Mouse (Mus musculus): Measurements from ENCODE around the gene Cym. TPM values are rescaled to one million over a fixed set of nuclear protein-coding genes. Genes with fewer than 3 reads are reported as not detected.

Gene Cym
- polyA plus RNA-seq, 1 experiment from 2014 or later, result 121 TPM

DNA sequence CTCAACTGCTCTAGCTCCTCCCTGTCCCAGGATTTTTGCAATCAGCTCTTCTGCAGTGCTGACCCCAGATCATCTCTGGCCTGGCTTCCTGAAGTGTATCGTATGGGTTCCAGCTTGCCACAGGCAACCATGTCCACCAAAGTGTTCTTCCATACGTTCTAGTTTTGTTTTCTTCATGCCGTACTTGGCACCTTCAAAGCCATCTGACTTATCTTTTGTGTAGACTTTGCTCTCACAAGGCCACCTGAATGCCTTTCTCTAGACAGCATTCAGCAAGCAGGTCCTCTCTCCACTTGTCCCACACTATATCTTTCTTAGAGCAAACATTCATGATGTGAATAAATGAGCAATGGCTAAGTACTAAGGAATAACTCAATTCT is 4.4 kb downstream of the Cym start:
- peak overlapping the region; percentile 60 for H3K27ac ChIP-seq (ENCODE audit: low read depth, low read length)
- no peaks in the 10 kb centered on the region for H3K36me3 ChIP-seq (ENCODE audit: control insufficient read depth, insufficient read depth)
- 0 out of 2 replicates have a peak, but pooled peaks cover 8% of the 10 kb centered on the region for H3K4me1 ChIP-seq (replicated peaks; ENCODE audit: control insufficient read depth, insufficient read depth, low read length)
- no peaks in the 10 kb centered on the region for H3K27me3 ChIP-seq (replicated peaks; ENCODE audit: control insufficient read depth, insufficient read depth, low read length)
- no peak for TF ChIP-seq CTCF (IDR thresholded peaks at IDR 0.05; ENCODE audit: low read depth)
- no peaks in the 10 kb centered on the region for H3K9me3 ChIP-seq (ENCODE audit: control insufficient read depth)
- ATAC-seq, result peak; percentile 56
- no peak overlapping the region for H3K9ac ChIP-seq (ENCODE audit: low read depth, low read length)
- no peak overlapping the region for H3K4me3 ChIP-seq (ENCODE audit: low read depth, low read length)
- whole genome bisulfite sequencing, result 46% methylated on average over 3 of the region's 3 CpGs
- no peak overlapping the region for H3K4me2 ChIP-seq (replicated peaks; ENCODE audit: low read depth)

DNA sequence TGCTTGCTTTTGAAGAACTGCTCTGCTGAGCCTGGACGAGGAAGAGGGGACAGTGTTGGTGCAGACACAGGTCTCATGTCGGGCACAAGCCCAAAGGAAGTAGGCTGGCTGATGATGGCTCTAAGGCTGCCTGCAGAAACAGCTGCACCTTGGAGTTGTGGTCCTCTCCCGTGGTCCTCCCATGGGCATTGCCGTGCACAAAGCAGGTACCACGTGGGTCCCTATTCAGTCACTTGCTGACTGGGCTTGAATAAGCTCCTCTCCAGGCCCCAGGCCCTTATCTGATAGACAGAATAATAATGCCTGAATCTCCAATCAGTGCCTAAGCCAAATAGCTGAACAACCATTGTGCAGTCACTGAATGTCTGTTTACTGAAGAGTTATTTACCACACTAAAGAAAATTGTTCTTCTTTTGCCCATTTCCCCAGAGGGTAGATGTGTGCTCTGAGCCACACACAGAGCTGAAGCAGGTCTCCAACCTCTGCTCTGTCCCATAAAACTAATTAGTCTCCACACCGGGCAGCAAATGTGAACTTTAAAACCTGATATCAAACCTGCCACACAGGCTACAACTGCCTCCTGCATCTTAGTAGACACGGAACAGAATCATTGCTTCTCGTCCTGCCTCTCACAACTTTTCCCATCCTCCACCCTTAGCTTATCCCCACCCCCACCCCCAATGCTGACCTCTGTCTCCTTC is 5.0 kb downstream of the Cym start:
- no peaks in the 10 kb centered on the region for H3K36me3 ChIP-seq (ENCODE audit: control insufficient read depth, insufficient read depth)
- peak overlapping the region; percentile 60 for H3K27ac ChIP-seq (ENCODE audit: low read depth, low read length)

DNA sequence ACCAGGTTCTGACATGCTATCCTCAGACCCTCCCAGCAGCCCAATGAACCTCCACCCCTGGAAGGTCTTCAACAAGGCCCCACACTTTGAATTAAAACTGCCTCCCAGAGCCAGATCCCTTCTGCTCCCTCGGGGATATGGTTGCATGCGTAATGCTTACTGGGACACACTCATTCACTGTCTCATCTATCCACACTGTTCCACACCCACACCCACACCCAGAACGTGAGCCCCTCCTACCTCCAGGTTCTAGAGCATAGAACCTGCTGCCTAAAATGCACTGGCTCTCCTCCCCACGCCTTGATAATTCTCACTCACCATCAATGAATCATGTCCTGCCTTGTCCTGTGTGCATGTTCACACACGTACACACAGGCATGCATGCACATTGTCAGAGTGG is 6.9 kb downstream of the Cym start:
- WGBS, result 83% methylated on average over 5 of the region's 5 CpGs

More for the DNA sequence above, 5.0 kb downstream of the Cym start:
- Histone ChIP-seq H3K9ac (ENCODE audit: low read depth, low read length) (0 out of 2 replicates have a peak overlapping the region, but pooled peaks have one; percentile 26), H3K4me2 (replicated peaks; ENCODE audit: low read depth) (no peak overlapping the region), H3K9me3 (ENCODE audit: control insufficient read depth) (no peaks in the 10 kb centered on the region), H3K4me3 (ENCODE audit: low read depth, low read length) (no peak overlapping the region), H3K4me1 (replicated peaks; ENCODE audit: control insufficient read depth, insufficient read depth, low read length) (0 out of 2 replicates have a peak, but pooled peaks cover 8% of the 10 kb centered on the region), H3K27me3 (replicated peaks; ENCODE audit: control insufficient read depth, insufficient read depth, low read length) (no peaks in the 10 kb centered on the region)
- ATAC-seq, result peak; percentile 90
- 35% methylated on average over 8 of the region's 8 CpGs for WGBS
- TF ChIP-seq CTCF (IDR thresholded peaks at IDR 0.05; ENCODE audit: low read depth), result no peak

DNA sequence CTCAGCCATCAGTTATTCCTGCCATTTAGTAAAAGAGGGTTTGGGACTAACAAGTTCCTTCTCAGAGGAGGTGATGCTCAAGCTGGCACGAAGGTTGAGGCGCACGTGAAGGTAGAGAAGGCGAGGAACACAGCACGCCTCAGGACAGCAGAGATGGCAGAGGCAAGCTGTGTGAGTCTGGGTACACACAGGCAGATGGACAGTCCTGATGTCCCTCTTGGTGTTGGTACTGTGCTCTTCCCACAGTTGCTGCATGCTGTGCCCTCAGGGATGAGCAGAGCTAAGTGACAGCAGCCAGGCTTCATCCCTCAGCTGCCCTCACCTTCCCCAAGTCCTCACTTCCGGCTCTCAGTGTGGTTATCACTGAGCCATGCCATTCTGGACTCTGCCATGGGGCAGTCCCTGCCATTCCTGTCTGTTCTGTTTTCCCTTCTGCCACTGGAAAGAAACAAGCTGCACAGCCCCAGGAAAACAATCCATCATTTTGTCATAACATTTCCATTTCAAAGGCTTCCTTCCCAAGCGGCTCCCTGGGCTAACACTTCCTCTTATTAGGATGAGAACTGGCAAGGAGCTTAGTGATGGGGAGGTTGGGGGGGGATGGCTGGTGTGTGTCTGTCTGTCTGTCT is 13.8 kb downstream of the Cym start:
- H3K27ac ChIP-seq (ENCODE audit: low read depth, low read length), result no peak overlapping the region
- no peak for TF ChIP-seq CTCF (IDR thresholded peaks at IDR 0.05; ENCODE audit: low read depth)

More for the DNA sequence above, 6.9 kb downstream of the Cym start:
- H3K27ac ChIP-seq (ENCODE audit: low read depth, low read length), result no peak overlapping the region
- H3K36me3 ChIP-seq (ENCODE audit: control insufficient read depth, insufficient read depth), result no peaks in the 10 kb centered on the region
- no peak overlapping the region for H3K9ac ChIP-seq (ENCODE audit: low read depth, low read length)
- TF ChIP-seq CTCF (IDR thresholded peaks at IDR 0.05; ENCODE audit: low read depth), result no peak
- no peak overlapping the region for H3K4me3 ChIP-seq (ENCODE audit: low read depth, low read length)
- 0 out of 2 replicates have a peak, but pooled peaks cover 8% of the 10 kb centered on the region for H3K4me1 ChIP-seq (replicated peaks; ENCODE audit: control insufficient read depth, insufficient read depth, low read length)
- no peak for ATAC-seq
- H3K4me2 ChIP-seq (replicated peaks; ENCODE audit: low read depth), result no peak overlapping the region
- H3K27me3 ChIP-seq (replicated peaks; ENCODE audit: control insufficient read depth, insufficient read depth, low read length), result no peaks in the 10 kb centered on the region
- no peaks in the 10 kb centered on the region for H3K9me3 ChIP-seq (ENCODE audit: control insufficient read depth)

DNA sequence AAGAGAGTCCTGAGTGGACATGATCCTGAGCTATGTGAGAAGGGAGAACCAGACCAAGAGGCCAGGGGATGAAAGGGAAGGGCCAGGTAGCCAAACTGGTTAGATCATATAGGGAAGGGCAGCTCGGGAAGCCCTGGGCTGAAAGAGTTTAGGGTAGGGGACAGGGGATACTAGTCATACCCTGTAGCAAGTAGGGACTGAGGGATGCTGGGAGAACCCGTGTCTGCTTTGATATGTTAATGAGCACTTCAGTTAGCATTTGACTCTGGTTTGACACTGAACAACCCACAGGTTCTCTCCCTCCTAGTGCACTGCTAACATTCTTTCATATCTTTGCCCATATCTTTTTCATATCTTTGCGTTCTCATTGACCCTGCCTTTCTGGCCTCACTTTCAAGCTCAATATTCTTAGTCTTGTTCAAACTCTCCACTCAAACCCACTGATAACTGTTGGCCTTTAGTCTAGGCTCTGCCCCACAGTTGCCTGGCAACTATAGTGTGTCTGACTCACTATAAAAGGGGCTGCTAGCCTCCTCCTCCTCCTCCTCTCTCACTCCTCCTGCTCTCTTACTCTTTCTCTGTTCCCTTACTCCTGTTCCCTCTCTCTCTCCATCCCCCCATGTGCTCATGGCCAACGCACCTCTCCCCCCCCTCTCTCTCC is 14.9 kb downstream of the Cym start:
- ATAC-seq, result peak; percentile 21; the same call in 1 of the 2 replicates
- Histone ChIP-seq H3K9ac (ENCODE audit: low read depth, low read length) (no peak overlapping the region), H3K4me2 (replicated peaks; ENCODE audit: low read depth) (no peak overlapping the region), H3K4me1 (replicated peaks; ENCODE audit: control insufficient read depth, insufficient read depth, low read length) (no peaks in the 10 kb centered on the region), H3K27me3 (replicated peaks; ENCODE audit: control insufficient read depth, insufficient read depth, low read length) (0 out of 2 replicates have a peak, but pooled peaks cover 6% of the 10 kb centered on the region), H3K4me3 (ENCODE audit: low read depth, low read length) (no peak overlapping the region), H3K36me3 (ENCODE audit: control insufficient read depth, insufficient read depth) (no peaks in the 10 kb centered on the region), H3K9me3 (ENCODE audit: control insufficient read depth) (no peaks in the 10 kb centered on the region), H3K27ac (ENCODE audit: low read depth, low read length) (no peak overlapping the region)
- TF ChIP-seq CTCF (IDR thresholded peaks at IDR 0.05; ENCODE audit: low read depth), result no peak
- WGBS, result 26% methylated on average over 4 of the region's 4 CpGs

More for the DNA sequence above, 13.8 kb downstream of the Cym start:
- H3K4me2 ChIP-seq (replicated peaks; ENCODE audit: low read depth), result no peak overlapping the region
- H3K9me3 ChIP-seq (ENCODE audit: control insufficient read depth), result no peaks in the 10 kb centered on the region
- H3K4me1 ChIP-seq (replicated peaks; ENCODE audit: control insufficient read depth, insufficient read depth, low read length), result no peaks in the 10 kb centered on the region
- H3K27me3 ChIP-seq (replicated peaks; ENCODE audit: control insufficient read depth, insufficient read depth, low read length), result 0 out of 2 replicates have a peak, but pooled peaks cover 6% of the 10 kb centered on the region
- whole genome bisulfite sequencing, result 72% methylated on average over 7 of the region's 7 CpGs
- H3K9ac ChIP-seq (ENCODE audit: low read depth, low read length), result no peak overlapping the region
- H3K36me3 ChIP-seq (ENCODE audit: control insufficient read depth, insufficient read depth), result no peaks in the 10 kb centered on the region
- no peak for ATAC-seq
- no peak overlapping the region for H3K4me3 ChIP-seq (ENCODE audit: low read depth, low read length)

DNA sequence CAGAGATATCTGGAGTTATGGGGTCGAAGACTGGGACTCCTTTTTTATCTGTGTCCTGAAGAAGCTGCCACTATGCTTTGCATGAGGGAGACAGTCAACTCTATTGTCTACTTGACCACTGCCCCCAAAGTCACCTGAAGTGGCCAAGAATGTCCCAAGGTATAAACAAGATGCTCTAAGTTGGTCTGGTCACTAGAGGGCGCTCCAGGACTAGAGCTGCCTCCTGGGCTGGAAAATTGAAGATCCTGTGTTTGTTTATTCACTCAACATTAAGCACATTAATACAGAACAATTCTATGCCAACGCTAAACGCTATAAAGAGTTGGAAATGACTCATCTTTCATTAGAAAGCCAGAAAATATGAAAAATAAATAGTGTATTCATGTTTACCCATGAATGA is 15.5 kb downstream of the Cym start:
- Histone ChIP-seq H3K27me3 (replicated peaks; ENCODE audit: control insufficient read depth, insufficient read depth, low read length) (0 out of 2 replicates have a peak, but pooled peaks cover 6% of the 10 kb centered on the region), H3K4me2 (replicated peaks; ENCODE audit: low read depth) (no peak overlapping the region), H3K9ac (ENCODE audit: low read depth, low read length) (no peak overlapping the region), H3K27ac (ENCODE audit: low read depth, low read length) (no peak overlapping the region), H3K4me3 (ENCODE audit: low read depth, low read length) (no peak overlapping the region), H3K9me3 (ENCODE audit: control insufficient read depth) (no peaks in the 10 kb centered on the region), H3K36me3 (ENCODE audit: control insufficient read depth, insufficient read depth) (no peaks in the 10 kb centered on the region), H3K4me1 (replicated peaks; ENCODE audit: control insufficient read depth, insufficient read depth, low read length) (no peaks in the 10 kb centered on the region)
- 7% methylated on average over 4 of the region's 4 CpGs for WGBS
- peak; percentile 94 for TF ChIP-seq CTCF (IDR thresholded peaks at IDR 0.05; ENCODE audit: low read depth)
- no peak for ATAC-seq

All from intestine, postnatal 0 days (tissue).